Mouse (Mus musculus) ovary, adult 2 months (tissue): ENCODE measurements around the gene Pank1. TPM values are rescaled to one million over a fixed set of nuclear protein-coding genes. Genes with fewer than 3 reads are reported as not detected.

ENCODE experiments used
- polyA plus RNA-seq: library from polyadenylated mRNA; depleted of rRNA; stranded (reverse); fragments of >200 nt; gene quantifications from 2 replicates; pipeline ENCODE4 v1.2.3, GENCODE M21; 2012; rRNA removed

Gene Pank1
- polyA plus RNA-seq = 6.5 and 7.3 TPM in 2 replicates

GRCm38 (mm10) chr19:34878603-34879541 lies at the start of gene Pank1:
Gene Pank1 (minus strand): TSS chr19:34879455.

GRCm38 (mm10) chr19:34921652-34922602 lies 42.7 kb upstream of the Pank1 start, which contains the start of gene Kif20b:
Gene Kif20b (plus strand): TSS chr19:34922361.

Other genes with a start within 250 kb of the Pank1 start
- gene Ifit1bl2, start 238.7 kb downstream of the Pank1 start, polyA plus RNA-seq = 0.28 and 0.46 TPM in 2 replicates
- gene Ifit1, start 238.6 kb downstream of the Pank1 start, polyA plus RNA-seq = 1.4 and 3.2 TPM in 2 replicates
- 2.1 and 2.6 TPM in 2 replicates for gene Slc16a12, start 132.2 kb downstream of the Pank1 start, polyA plus RNA-seq
- gene Kif20b, start 42.9 kb upstream of the Pank1 start, polyA plus RNA-seq = 0.11 and 0.13 TPM in 2 replicates